Mouse (Mus musculus) left cerebral cortex, postnatal 14 days (tissue): ENCODE measurements at regions not wholly inside any gene's neighbourhood (a gene's known extent, or its start where the extent isn't known, plus 50 kb on each side); places are given as distances from the start of the nearest gene placed in this dataset.
A peak's percentile ranks its signal among the peaks of the same experiment; 100 is the strongest.

Experiments used
- DNase-seq, 2 experiments: peaks; one replicate each; pipeline ENCODE4 v3.0.0; 2021 to 2022; ENCODE audit warnings: low spot score in 2 of 2, mixed read lengths in 1 of 2
- intact Hi-C: fragments of 180-260 bp; cut with DNase I; formaldehyde crosslinking; loops from one replicate; pipeline ENCODE4 v1.15.1; 2025

- intact Hi-C loops, result loop anchor here (5.0 kb wide), 1 partner anchor 174 kb away; no protein-coding TSS in a partner anchor
Measured at GRCm38 (mm10) chr2:129883417-129883816, 83.1 kb downstream of the Stk35 start.

DNA sequence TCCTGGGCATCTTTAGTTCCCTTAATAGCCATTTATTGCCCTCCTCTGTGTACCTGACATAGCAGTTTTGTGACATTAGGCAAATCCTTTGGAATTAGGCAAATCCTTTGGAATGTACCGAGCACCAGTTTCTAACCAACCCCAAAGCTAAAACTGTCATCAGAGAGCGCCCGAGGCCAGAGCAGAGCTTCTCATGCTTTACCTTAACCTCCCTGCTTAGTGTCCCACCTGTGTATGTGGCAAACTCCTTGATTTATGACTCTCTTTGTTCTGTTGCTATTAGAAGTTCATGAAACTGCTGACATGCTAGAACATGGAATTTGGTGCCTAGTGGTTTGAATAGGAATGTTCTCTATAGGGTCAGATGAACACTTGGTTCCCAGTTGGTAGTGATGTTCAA is 84.0 kb downstream of the Stk35 start:
- intact Hi-C loops, result loop anchor here (5.0 kb wide), 1 partner anchor 173 kb away; no protein-coding TSS in a partner anchor

More at GRCm38 (mm10) chr2:129883417-129883816, 83.1 kb downstream of the Stk35 start:
- DNase-seq, result peak; percentile 57 to 79

DNA sequence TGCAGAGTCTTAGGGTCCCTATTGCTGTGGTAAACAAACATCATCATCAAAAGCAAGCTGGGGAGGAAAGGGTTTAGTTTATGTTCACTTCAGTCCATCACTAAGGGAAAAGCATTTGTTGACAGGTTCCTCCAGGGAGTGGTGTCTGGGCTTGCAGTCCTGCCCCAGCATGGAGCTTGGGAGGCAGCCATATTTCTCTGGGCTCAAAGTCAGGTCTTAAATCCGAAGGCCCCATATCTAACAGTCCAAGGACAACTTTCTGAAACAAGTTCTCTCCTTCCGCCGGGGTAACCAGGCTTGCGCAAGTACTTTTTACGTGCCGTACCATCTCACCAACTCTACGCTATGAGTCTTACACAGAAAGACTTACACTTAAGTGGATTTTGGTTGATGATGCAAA is 85.2 kb downstream of the Stk35 start:
- DNase-seq, result no peak
- intact Hi-C loops, result no loop called here

More for the DNA sequence above, 84.0 kb downstream of the Stk35 start:
- no peak for DNase-seq

- intact Hi-C loops, result no loop called here
- DNase-seq, result peak; percentile 53 to 56
Measured at GRCm38 (mm10) chr2:129893231-129893630, 92.9 kb downstream of the Stk35 start.

- intact Hi-C loops, result no loop called here
- no peak for DNase-seq
Measured at GRCm38 (mm10) chr2:129893832-129894231, 93.5 kb downstream of the Stk35 start.

DNA sequence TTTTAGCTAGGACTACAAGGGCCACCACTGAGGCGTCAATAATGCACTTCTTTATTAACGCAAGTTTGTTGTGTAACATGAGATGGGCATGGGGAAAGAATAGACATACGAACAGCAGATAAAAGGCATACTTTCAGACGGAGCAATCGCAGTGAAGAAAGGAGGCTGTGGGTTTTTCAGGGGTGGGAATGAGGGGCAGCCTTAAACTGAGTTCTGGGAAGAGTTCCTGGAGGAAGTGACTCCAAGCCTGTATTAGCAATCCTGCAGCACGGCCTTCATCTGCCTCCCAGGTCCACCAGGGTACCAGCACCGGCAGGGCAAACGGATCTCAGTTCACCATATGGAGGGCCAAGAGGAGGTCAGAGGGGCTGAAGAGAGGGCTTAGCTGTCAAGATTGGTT is 94.6 kb downstream of the Stk35 start:
- intact Hi-C loops, result no loop called here
- DNase-seq, result no peak

DNA sequence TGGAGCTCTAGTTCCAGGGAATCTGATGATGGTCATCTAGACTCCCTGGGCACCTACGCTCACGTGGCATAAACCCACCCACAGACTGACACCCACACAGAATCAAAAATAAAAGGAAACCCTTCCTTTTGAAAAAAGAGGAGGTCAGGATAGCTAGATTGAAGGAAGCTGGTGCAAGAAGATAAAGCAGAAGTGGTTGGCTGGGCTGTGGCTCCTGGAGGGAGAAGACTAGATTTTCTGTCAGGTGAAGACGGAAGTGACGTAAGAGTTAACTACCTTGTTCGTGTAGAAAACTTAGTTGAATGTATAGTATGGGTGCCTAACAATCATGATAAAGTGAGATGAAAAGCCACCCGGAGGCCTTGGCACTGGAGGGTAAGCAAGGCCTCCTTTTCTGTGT is 95.1 kb downstream of the Stk35 start:
- no peak for DNase-seq
- intact Hi-C loops, result no loop called here

DNA sequence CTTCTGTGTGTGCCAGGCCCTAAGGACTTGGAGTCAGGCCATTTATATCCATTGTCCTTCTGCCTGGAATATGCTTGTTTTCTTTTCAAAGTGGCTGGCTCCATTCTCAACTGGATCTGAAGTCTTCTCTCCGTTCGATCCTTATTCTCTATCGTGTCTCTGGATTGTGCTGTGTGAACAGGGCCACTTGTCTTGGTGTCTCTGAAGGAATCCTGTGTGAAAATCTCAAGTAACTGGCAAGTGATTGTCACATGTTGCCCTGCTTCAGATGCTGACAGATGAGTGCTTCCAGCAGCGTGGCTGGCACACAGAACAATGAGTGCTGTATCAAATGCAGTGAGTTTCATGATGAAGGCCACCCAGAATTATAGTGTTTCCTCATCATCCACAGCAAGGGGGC is 96.4 kb downstream of the Stk35 start:
- DNase-seq, result no peak
- intact Hi-C loops, result no loop called here

DNA sequence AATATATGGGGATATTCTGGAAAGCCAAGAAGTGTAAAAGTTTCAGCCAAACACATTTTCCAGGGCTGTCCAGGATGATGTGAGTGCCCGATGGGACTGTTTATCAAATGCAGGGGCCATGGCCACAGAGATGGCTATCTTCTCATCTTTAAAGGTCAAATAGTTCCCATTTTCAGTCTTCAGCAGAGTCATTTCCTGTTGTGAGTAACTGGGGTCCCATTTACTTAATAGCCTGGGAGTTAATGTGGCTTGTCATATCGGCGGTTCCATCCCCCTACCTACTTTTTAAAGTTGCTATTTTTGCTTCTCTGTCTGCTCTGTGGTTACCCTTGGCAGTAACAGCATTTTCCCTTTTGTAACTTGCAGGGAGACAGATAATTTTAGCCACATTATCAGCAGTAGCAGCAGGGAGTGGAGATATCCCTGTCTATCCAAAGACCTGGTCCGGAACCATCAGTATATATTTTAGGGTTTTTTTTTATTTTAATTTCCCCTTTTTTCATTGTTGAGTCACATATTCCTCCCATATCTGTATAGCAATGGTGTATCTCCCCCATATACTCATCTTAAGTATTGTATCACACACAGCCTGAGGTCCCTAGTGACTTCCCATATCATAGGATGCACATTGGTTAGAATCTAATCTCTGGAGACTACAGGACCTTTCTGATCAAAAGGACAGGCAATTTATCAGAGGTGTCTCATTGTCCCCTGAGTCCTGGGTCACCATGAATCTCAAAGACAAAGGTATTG is 103.2 kb downstream of the Stk35 start:
- no peak for DNase-seq
- intact Hi-C loops, result loop anchor here (2.0 to 10.0 kb wide), 2 partner anchors 155 to 341 kb away; no protein-coding TSS in a partner anchor

DNA sequence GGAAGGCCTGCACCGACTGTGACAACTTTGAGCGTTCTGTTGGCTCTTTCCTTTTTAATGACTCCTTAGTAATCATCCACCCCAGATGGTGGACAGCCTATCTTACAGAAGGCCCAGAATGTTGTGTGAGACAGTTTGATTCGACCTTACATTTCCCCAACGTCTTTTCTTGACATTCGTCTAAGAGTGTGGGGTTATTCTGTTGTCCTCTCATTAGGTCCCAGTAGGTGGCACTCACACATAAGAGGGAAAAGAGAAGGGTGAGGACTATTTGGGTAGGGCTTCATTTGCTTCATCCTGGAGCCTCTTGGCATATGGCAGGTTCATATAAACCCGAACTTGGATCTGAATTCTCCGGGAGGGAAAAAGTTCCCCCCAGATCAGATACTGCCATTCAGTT is 104.4 kb downstream of the Stk35 start:
- peak; percentile 48 to 55 for DNase-seq

DNA sequence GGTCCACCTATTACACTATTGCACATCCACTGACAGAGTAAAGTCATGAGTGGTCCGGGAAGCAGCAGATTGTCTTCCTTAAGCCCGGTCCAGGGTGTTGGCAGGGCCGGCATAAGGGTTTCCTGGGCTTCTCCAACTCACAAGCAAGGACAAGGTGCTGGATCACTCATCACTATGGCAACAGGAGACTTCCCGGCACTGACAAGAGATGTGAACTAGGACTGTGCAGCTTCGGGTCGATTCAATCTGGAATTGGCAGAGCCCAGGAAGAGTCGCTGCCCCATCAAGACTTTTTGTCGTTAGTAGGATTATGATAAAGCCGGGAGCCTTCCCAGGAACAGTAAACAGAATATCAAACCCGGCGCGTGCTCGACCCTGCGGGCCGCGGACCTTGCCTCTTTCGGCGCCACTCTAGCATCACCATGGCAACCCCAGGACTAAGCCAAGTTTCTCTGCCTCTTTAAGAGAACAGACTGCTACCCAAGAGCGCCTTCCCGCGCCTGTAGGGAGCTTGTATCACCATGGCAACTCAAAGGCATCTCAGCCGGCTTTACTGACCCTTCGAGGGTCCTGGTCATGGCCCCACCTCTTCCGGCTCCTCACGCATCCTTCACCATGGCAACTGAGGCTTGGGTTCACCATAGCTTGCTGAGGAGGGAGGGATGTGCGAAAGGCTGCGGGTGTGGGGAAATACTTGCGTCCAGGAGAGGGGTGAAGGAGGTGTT is 103.3 kb upstream of the Tgm3 start:
- intact Hi-C loops, result loop anchor here (5.0 to 10.0 kb wide), 2 partner anchors 258 to 336 kb away; no protein-coding TSS in a partner anchor
- peak; percentile 65 to 66 for DNase-seq

More for the DNA sequence above, 104.4 kb downstream of the Stk35 start:
- intact Hi-C loops, result loop anchor here (2.0 to 10.0 kb wide), 3 partner anchors 154 to 340 kb away; no protein-coding TSS in a partner anchor

DNA sequence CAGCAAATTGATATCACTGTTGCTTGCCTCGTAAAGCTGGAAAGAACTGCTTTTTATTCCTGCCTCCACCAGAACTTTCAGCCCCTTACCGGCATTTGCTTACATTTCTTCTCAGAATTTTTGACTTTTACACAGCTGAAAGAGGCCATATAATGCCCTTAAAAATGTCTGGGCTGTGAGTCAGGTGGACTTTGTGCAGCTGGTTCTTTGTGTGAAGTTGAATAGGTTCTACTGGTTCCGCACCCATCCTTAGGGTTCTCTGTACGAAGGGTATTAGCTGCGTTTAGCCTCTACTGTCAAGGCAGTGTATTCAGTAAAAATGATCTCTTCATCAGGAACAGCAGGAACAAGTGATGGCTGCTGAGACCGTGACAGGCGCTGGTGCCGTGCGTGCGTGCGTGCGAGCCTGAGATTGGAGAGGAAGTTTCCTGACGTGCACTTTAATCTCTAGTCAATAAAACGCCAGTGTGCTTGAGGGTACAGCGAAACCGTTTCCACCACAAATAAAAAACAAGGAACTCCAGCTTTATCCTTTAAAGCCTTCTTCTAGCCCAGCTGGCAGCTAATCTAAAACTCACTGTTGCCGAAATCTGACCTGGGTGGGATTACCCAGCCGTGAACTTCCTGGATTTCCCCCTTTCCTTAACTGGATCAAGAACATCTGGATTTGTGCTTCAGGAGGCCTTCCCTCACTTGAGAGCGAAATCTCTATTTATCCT is 100.8 kb upstream of the Tgm3 start:
- intact Hi-C loops, result loop anchor here (5.0 kb wide), 1 partner anchor 91 kb away; no protein-coding TSS in a partner anchor
- no peak for DNase-seq

GRCm38 (mm10) chr2:129912556-129912955 is 99.6 kb upstream of the Tgm3 start:
- peak; percentile 26 to 54 for DNase-seq

DNA sequence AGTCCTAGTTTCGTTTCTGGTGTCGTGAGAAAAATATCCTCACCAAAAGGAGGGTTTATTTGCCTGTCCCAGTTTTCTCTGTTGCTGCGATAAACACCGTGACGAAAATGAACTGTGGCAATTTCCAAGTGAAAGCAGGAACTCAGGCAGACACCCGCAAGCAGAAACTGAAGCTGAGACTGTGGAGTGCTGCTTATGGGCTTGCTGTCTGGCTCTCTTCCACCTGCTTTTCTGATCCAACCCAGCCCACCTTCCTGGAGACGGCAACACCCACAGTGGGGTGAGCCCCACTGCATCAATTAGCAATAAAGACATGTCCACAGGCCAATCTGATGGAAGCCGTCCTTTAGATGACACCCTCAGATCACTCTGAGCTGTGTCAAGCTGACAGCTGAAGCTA is 97.9 kb upstream of the Tgm3 start:
- peak; percentile 21 to 28 for DNase-seq
- intact Hi-C loops, result loop anchor here (5.0 kb wide), 1 partner anchor 88 kb away; no protein-coding TSS in a partner anchor

More at GRCm38 (mm10) chr2:129912556-129912955, 99.6 kb upstream of the Tgm3 start:
- intact Hi-C loops, result loop anchor here (5.0 kb wide), 1 partner anchor 90 kb away; no protein-coding TSS in a partner anchor

GRCm38 (mm10) chr2:129916411-129916810 is 95.7 kb upstream of the Tgm3 start:
- no peak for DNase-seq
- intact Hi-C loops, result no loop called here

- DNase-seq, result no peak
Measured at GRCm38 (mm10) chr2:129918141-129918790, 93.9 kb upstream of the Tgm3 start.

DNA sequence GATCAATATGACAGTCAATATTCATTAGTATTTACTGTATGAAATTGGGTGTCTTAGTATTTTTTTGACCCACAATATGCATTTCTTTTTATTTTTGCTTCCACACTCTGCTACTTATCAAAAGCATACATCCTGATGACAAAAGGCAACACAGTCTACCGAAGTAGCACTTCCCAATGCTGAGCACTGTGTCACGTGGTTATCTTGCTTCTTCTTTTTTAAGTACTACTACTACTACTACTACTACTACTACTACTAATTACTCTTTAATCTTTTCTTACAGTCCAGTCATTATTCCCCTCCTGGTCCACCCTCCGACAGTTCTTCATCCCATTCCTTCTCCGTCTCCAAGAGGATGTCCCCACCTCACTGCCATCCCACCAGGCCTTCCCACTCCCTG is 92.6 kb upstream of the Tgm3 start:
- intact Hi-C loops, result no loop called here
- DNase-seq, result no peak

More at GRCm38 (mm10) chr2:129918141-129918790, 93.9 kb upstream of the Tgm3 start:
- intact Hi-C loops, result no loop called here

DNA sequence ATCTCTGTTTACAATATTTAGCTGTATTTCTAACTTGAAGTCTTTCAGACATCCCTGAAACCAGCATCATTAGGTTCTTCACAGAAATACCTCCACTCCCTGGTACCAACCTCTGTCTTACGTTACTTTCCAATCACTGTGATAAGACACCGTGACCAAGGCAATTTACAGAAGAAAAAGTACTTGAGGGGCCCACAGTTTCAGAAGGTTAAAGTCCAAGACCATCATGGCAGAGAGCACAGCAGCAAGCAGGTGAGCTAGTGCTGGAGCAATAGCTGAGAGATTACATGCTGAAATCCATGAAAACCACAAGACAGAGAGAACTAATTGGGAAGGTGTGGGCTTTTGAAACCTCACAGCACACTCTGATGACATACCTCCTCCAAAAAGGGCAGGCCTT is 84.9 kb upstream of the Tgm3 start:
- intact Hi-C loops, result no loop called here
- DNase-seq, result no peak

DNA sequence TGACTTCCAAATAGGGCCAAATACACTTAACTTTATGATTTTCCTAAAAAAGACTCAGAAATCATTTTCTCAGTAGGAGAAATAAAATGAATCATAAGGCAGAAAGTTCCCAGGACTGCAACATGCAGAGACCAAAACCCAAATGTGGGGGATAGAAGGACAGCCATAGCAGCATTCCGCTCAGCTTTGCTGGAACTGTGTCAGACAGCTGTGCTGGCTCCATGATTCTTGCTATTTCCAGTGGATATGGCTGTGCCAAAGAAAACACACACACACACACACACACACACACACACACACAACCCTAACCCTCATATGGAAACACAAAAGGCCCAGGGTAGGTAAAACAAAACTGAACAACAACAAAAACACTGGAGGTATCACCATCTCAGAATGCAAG is 78.6 kb upstream of the Tgm3 start:
- intact Hi-C loops, result no loop called here
- DNase-seq, result no peak
